Mouse (Mus musculus) forebrain, embryonic 16.5 days (tissue): ENCODE measurements around the gene Card19. TPM values are rescaled to one million over a fixed set of nuclear protein-coding genes. Genes with fewer than 3 reads are reported as not detected.

Source experiments
- ATAC-seq: fragments of 200-750 bp; cut with Nextera tagmentation; 2 replicates; pipeline ENCODE4 v1.8.0; 2017; ENCODE audit warnings: mild to moderate bottlenecking, moderate library complexity
- H3K27ac ChIP-seq: fragments of 300-500 bp; sonication (generic); 2 replicates; pipeline ENCODE4 v1.5.1; 2014; ENCODE audit warnings: low read length, control low read depth
- H3K27me3 ChIP-seq: fragments of 300-500 bp; sonication (generic); replicated peaks from 2 replicates; pipeline ENCODE4 v1.6.1; 2014; ENCODE audit warnings: low read length; ENCODE audit not compliant: control insufficient read depth, insufficient read depth
- H3K36me3 ChIP-seq: fragments of 300-500 bp; sonication (generic); 2 replicates; pipeline ENCODE4 v1.6.1; 2014; ENCODE audit not compliant: control insufficient read depth, insufficient read depth
- H3K4me1 ChIP-seq: fragments of 300-500 bp; sonication (generic); replicated peaks from 2 replicates; pipeline ENCODE4 v1.6.1; 2014; ENCODE audit warnings: low read length; ENCODE audit not compliant: control insufficient read depth, insufficient read depth
- H3K4me2 ChIP-seq: fragments of 300-500 bp; sonication (generic); 2 replicates; pipeline ENCODE4 v1.6.1; 2014; ENCODE audit warnings: mild to moderate bottlenecking, low read length, control low read depth
- H3K4me3 ChIP-seq: fragments of 300-500 bp; sonication (generic); replicated peaks from 2 replicates; pipeline ENCODE4 v1.5.1; 2014; ENCODE audit warnings: mild to moderate bottlenecking, low read length, control low read depth
- H3K9ac ChIP-seq: fragments of 300-500 bp; sonication (generic); replicated peaks from 2 replicates; pipeline ENCODE4 v1.6.1; 2014; ENCODE audit warnings: low read depth, low read length, control low read depth
- H3K9me3 ChIP-seq: fragments of 300-500 bp; sonication (generic); 2 replicates; pipeline ENCODE4 v1.6.1; 2016; ENCODE audit warnings: low read length; ENCODE audit not compliant: control insufficient read depth
- WGBS: fragments of 180-500 bp; shearing (Covaris S2); extraction: QIAGEN DNeasy Blood & Tissue Kit; methylation state at CpG from one replicate; pipeline ENCODE4 v1.1.7; 2014; 5-methylcytosine and 5-hydroxymethylcytosine counted together
- polyA plus RNA-seq: library from polyadenylated mRNA; unstranded; fragments of >200 nt; fragmentation: Nextera tagmentation; extraction: Ambion mirVana; gene quantifications from 2 replicates; pipeline ENCODE4 v1.2.1, GENCODE M21; 2015

The Card19 gene
- polyA plus RNA-seq, 1 experiment from 2014 or later: 21.4 TPM

GRCm38 (mm10) chr13:49183161-49183560 lies 32.7 kb downstream of the Card19 start:
- Histone ChIP-seq H3K4me1 (peaks cover 17% of the 10 kb centered on the region), H3K27ac (no peak overlapping the region), H3K36me3 (no peaks in the 10 kb centered on the region), H3K4me3 (no peak overlapping the region), H3K9ac (no peak overlapping the region), H3K27me3 (no peaks in the 10 kb centered on the region), H3K4me2 (no peak overlapping the region), H3K9me3 (no peaks in the 10 kb centered on the region)
- 58% methylated on average over 5 of the region's 5 CpGs for WGBS
- no peak for ATAC-seq

- Histone ChIP-seq H3K36me3 (no peaks in the 10 kb centered on the region), H3K4me3 (no peak overlapping the region), H3K4me2 (no peak overlapping the region), H3K4me1 (peaks cover 8% of the 10 kb centered on the region), H3K27me3 (no peaks in the 10 kb centered on the region), H3K27ac (no peak overlapping the region), H3K9ac (no peak overlapping the region), H3K9me3 (no peaks in the 10 kb centered on the region)
- WGBS: 84% methylated on average over 3 of the region's 3 CpGs
- no peak for ATAC-seq
These were observed 34.3 kb downstream of the Card19 start for GRCm38 (mm10) chr13:49181411-49181984.

DNA sequence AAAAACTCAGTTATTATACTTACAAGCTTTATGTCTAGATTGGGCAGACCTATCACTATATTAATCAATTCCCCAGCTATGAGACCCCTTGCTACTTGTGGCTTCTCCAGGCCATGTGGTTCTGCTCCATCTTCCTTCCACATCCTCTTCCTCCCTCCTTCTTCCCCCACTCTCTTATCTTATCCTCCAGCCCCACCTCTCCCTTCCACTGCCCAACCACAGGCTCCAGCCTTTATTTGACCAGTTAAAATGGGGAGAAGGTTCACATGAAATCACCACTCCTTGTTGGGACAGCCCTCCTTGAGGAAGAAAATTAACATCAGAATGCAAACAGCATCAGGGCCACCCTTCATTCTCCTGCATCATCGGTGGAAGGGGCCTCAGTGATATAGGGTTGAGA lies 35.1 kb downstream of the Card19 start:
- WGBS: 73% methylated on average over 1 of the region's 1 CpGs
- Histone ChIP-seq H3K9me3 (no peaks in the 10 kb centered on the region), H3K27me3 (no peaks in the 10 kb centered on the region), H3K9ac (no peak overlapping the region), H3K27ac (no peak overlapping the region), H3K4me3 (no peak overlapping the region), H3K4me1 (peaks cover 8% of the 10 kb centered on the region), H3K4me2 (no peak overlapping the region), H3K36me3 (no peaks in the 10 kb centered on the region)
- no peak for ATAC-seq

DNA sequence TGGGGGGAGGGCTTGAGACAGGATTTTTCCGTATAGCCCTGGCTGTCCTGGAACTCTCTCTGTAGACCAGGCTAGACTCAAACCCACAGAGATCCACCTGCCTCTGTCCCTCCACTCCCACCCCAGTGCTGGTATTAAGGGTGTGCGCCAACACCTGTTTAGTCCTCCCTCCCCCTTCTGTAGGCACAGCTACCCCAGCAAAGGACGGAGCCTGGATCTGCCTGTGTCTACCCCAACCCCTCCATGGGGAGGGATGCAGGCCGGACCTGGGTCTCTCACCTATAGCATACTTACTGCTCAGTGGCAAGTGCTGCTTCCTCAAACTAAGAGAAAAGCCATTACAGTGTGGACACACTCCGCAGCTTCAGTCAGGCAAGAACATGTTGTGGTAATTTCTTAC lies 35.6 kb downstream of the Card19 start:
- Histone ChIP-seq H3K36me3 (no peaks in the 10 kb centered on the region), H3K4me2 (no peak overlapping the region), H3K4me3 (no peak overlapping the region), H3K27ac (no peak overlapping the region), H3K9ac (no peak overlapping the region), H3K9me3 (no peaks in the 10 kb centered on the region), H3K4me1 (peaks cover 8% of the 10 kb centered on the region), H3K27me3 (no peaks in the 10 kb centered on the region)
- ATAC-seq: no peak
- WGBS: 91% methylated on average over 5 of the region's 5 CpGs

- H3K4me1 ChIP-seq: peaks cover 8% of the 10 kb centered on the region
- H3K9me3 ChIP-seq: no peaks in the 10 kb centered on the region
- no peak overlapping the region for H3K4me3 ChIP-seq
- H3K36me3 ChIP-seq: no peaks in the 10 kb centered on the region
- H3K27me3 ChIP-seq: no peaks in the 10 kb centered on the region
- H3K27ac ChIP-seq: peak overlapping the region; percentile 19
- no peak overlapping the region for H3K4me2 ChIP-seq
- ATAC-seq: peak; percentile 90
- H3K9ac ChIP-seq: no peak overlapping the region
- WGBS: 41% methylated on average over 19 of the region's 19 CpGs
These were observed 36.8 kb downstream of the Card19 start for GRCm38 (mm10) chr13:49178839-49179585.

DNA sequence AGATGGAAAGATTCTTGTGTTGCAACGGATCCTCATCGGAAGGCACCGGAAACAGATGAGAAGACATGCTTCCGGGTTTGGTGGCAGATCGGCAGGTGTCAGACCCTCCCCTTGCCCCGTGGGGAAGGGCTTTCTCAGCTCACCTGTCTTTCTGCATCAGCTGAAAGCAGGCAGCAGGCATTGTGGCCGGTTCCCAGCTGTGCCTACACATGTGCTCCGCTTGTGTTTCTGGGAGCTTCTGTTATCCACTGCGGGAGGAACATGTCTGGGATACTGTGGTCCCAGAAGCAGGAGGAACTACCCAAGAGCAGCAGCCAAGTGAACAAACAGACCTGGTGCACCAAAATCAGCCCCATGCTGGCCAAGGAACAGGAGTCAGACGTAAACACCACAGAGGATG lies 40.3 kb downstream of the Card19 start:
- no peak overlapping the region for H3K27ac ChIP-seq
- H3K9me3 ChIP-seq: no peaks in the 10 kb centered on the region
- WGBS: 84% methylated on average over 10 of the region's 10 CpGs
- H3K4me1 ChIP-seq: peaks cover 20% of the 10 kb centered on the region
- no peak overlapping the region for H3K4me2 ChIP-seq
- H3K4me3 ChIP-seq: no peak overlapping the region
- no peak for ATAC-seq
- H3K9ac ChIP-seq: no peak overlapping the region
- no peaks in the 10 kb centered on the region for H3K27me3 ChIP-seq
- H3K36me3 ChIP-seq: no peaks in the 10 kb centered on the region

- WGBS: 5% methylated on average over 12 of the region's 12 CpGs
- H3K27me3 ChIP-seq: no peaks in the 10 kb centered on the region
- peak overlapping the region; percentile 25 for H3K27ac ChIP-seq
- H3K4me3 ChIP-seq: no peak overlapping the region
- H3K9me3 ChIP-seq: no peaks in the 10 kb centered on the region
- peaks cover 12% of the 10 kb centered on the region for H3K4me1 ChIP-seq
- no peak overlapping the region for H3K9ac ChIP-seq
- ATAC-seq: peak; percentile 65
- no peaks in the 10 kb centered on the region for H3K36me3 ChIP-seq
- no peak overlapping the region for H3K4me2 ChIP-seq
These were observed 42.8 kb downstream of the Card19 start for GRCm38 (mm10) chr13:49172971-49173596.

DNA sequence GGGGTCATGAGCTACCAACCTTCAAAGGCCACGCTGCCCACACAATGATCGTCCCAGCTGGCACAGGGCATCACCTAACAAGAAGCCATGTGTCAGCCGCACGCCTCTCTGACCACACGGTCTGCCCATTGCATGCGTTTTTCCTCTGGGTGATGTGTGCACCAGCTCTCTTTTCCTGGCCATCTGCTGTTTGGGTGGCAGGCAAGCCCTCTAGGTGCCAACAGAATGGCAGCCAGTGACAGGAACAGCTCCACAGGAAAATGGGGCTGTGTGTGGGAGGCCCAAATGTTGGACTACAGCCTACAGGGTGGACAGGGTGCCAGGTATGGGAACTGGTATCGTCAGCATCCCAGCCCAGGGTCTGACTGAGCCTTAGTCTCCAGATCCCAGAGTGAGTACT lies 43.5 kb downstream of the Card19 start:
- no peak overlapping the region for H3K4me3 ChIP-seq
- no peak overlapping the region for H3K9ac ChIP-seq
- peak overlapping the region; percentile 79 for H3K27ac ChIP-seq
- WGBS: 50% methylated on average over 7 of the region's 7 CpGs
- no peaks in the 10 kb centered on the region for H3K36me3 ChIP-seq
- no peaks in the 10 kb centered on the region for H3K9me3 ChIP-seq
- H3K4me2 ChIP-seq: no peak overlapping the region
- H3K27me3 ChIP-seq: no peaks in the 10 kb centered on the region
- peaks cover 12% of the 10 kb centered on the region for H3K4me1 ChIP-seq
- ATAC-seq: peak; percentile 81

GRCm38 (mm10) chr13:49171729-49172128 lies 44.1 kb downstream of the Card19 start:
- ATAC-seq: no peak
- no peaks in the 10 kb centered on the region for H3K27me3 ChIP-seq
- no peak overlapping the region for H3K4me2 ChIP-seq
- H3K36me3 ChIP-seq: no peaks in the 10 kb centered on the region
- H3K27ac ChIP-seq: peak overlapping the region; percentile 79
- H3K4me1 ChIP-seq: peaks cover 12% of the 10 kb centered on the region
- H3K9ac ChIP-seq: no peak overlapping the region
- H3K9me3 ChIP-seq: no peaks in the 10 kb centered on the region
- WGBS: 73% methylated on average over 1 of the region's 1 CpGs
- H3K4me3 ChIP-seq: no peak overlapping the region
